8 mouse cellular contexts compared by ENCODE assay signal in genomic region chr12:73020941-73021340, GRCm38 (mm10). TPM values are rescaled to one million over a fixed set of nuclear protein-coding genes. Genes with fewer than 3 reads are reported as not detected.
A peak's percentile ranks its signal among the peaks of the same experiment; 100 is the strongest.
DNase-seq lines count a peak whose midpoint lies in the region; ATAC-seq and TF ChIP-seq lines count a peak whose summit lies in the region.

No protein-coding gene starts in this region.

- no peak overlapping the region for H3K4me3 ChIP-seq in heart, postnatal 0 days (ENCODE audit: low read depth, low read length)
- H3K4me3 ChIP-seq in midbrain, embryonic 14.5 days (replicated peaks; ENCODE audit: low read depth, low read length): no peak overlapping the region

- H3K9me3 ChIP-seq in heart, postnatal 0 days (replicated peaks; ENCODE audit: control insufficient read depth, low read length): no peaks in the 10 kb centered on the region
- H3K9me3 ChIP-seq in midbrain, embryonic 14.5 days (ENCODE audit: control insufficient read depth, low read length): no peaks in the 10 kb centered on the region

- no peaks in the 10 kb centered on the region for H3K27me3 ChIP-seq in heart, postnatal 0 days (ENCODE audit: control insufficient read depth, insufficient read depth, low read length)
- H3K27me3 ChIP-seq in midbrain, embryonic 14.5 days (ENCODE audit: control insufficient read depth, insufficient read depth, low read length): no peaks in the 10 kb centered on the region

- H3K4me1 ChIP-seq in heart, postnatal 0 days (ENCODE audit: control insufficient read depth, insufficient read depth): no peaks in the 10 kb centered on the region
- H3K4me1 ChIP-seq in midbrain, embryonic 14.5 days (ENCODE audit: control insufficient read depth, insufficient read depth, low read length): no peaks in the 10 kb centered on the region

- no peak for TF ChIP-seq EP300 in heart, postnatal 0 days (IDR thresholded peaks at IDR 0.05; ENCODE audit: low read depth)

- TF ChIP-seq CTCF in heart, postnatal 0 days (IDR thresholded peaks at IDR 0.05; ENCODE audit: low read depth): peak; percentile 80

- no peak overlapping the region for H3K27ac ChIP-seq in heart, postnatal 0 days (ENCODE audit: low read depth)
- no peak overlapping the region for H3K27ac ChIP-seq in midbrain, embryonic 14.5 days (replicated peaks; ENCODE audit: low read depth, low read length)

- DNase-seq in ovary, postnatal 36 days (ENCODE audit: low spot score): peak; percentile 55
- DNase-seq in ovary, postnatal 10 days (ENCODE audit: low spot score): no peak
- DNase-seq in ZHBTc4 (ENCODE audit: low read depth, low spot score): peak; percentile 75
- DNase-seq in cerebellum, postnatal 25 days: peak; percentile 66 to 83
- DNase-seq in heart, postnatal 0 days (ENCODE audit: low spot score): peak; percentile 72
- DNase-seq in layer of hippocampus, postnatal 36 days: peak; percentile 34 to 53
- peak; percentile 89 for DNase-seq in midbrain, embryonic 14.5 days

- H3K36me3 ChIP-seq in heart, postnatal 0 days (replicated peaks; ENCODE audit: control insufficient read depth, insufficient read depth, low read length): no peaks in the 10 kb centered on the region
- no peaks in the 10 kb centered on the region for H3K36me3 ChIP-seq in midbrain, embryonic 14.5 days (ENCODE audit: control insufficient read depth, insufficient read depth, low read length)

- H3K4me2 ChIP-seq in heart, postnatal 0 days (ENCODE audit: low read depth, low read length): no peak overlapping the region
- no peak overlapping the region for H3K4me2 ChIP-seq in midbrain, embryonic 14.5 days (ENCODE audit: low read length)

- no peak overlapping the region for H3K9ac ChIP-seq in heart, postnatal 0 days (replicated peaks; ENCODE audit: low read depth, low read length)
- H3K9ac ChIP-seq in midbrain, embryonic 14.5 days (replicated peaks; ENCODE audit: low read length): no peak overlapping the region

- no peak for ATAC-seq in heart, postnatal 0 days (ENCODE audit: insufficient read depth, low read depth)
- no peak for ATAC-seq in midbrain, embryonic 14.5 days (ENCODE audit: low FRiP score, low TSS enrichment)
- no peak for ATAC-seq in erythroid progenitor cell, adult 5-6 weeks (replicated peaks; ENCODE audit: low FRiP score, poor library complexity, severe bottlenecking)

- whole genome bisulfite sequencing in heart, postnatal 0 days: 8% methylated on average over 4 of the region's 4 CpGs
- 7% methylated on average over 4 of the region's 4 CpGs for WGBS in midbrain, embryonic 14.5 days

RNA-seq across cellular contexts. Expression of gene Six1, which starts 32.7 kb away (rescaled TPM):
- 0.15 TPM in 1 of 2 replicates, not detected in the other for total RNA-seq in heart, postnatal 0 days (2014; rRNA removed; ENCODE audit: low replicate concordance)
- polyA plus RNA-seq in heart, postnatal 0 days (2015; fragmentation: Nextera tagmentation; extraction: Ambion mirVana): 0.18 and 0.38 TPM in 2 replicates
- total RNA-seq in layer of hippocampus, postnatal 36 days (2021): under 1 TPM in 1 of 2 experiments, not detected in 1; 0.22 TPM
- polyA plus RNA-seq in midbrain, embryonic 14.5 days (2014; fragmentation: Nextera tagmentation; extraction: Ambion mirVana): 0.41 TPM in 1 of 2 replicates, not detected in the other
- total RNA-seq in erythroid progenitor cell, adult 5-6 weeks (2015; ENCODE audit: low replicate concordance): not detected in 2 replicates
- 0.51 TPM in 1 of 2 replicates, not detected in the other for total RNA-seq in erythroid progenitor cell, adult 5-6 weeks (2017; ENCODE audit: low replicate concordance)
